Mouse (Mus musculus) MEL (cell line): ENCODE measurements around the gene Lin37. TPM values are rescaled to one million over a fixed set of nuclear protein-coding genes. Genes with fewer than 3 reads are reported as not detected.

ENCODE experiments used
- DNase-seq: peaks from one replicate; pipeline ENCODE4 v3.0.0; 2011; ENCODE audit warnings: low read depth, low spot score
- H3K27ac ChIP-seq: 2 replicates; pipeline ENCODE4 v1.5.1; 2012; ENCODE audit warnings: low read depth, mild to moderate bottlenecking, control low read depth, low read length, moderate library complexity; ENCODE audit not compliant: control insufficient read depth
- H3K27me3 ChIP-seq, 2 experiments: fragments of 150-350 bp in 1 of 2; sonication (generic) in 1 of 2; 2 replicates each; pipeline ENCODE4 v1.6.1; 2012; ENCODE audit warnings: low read length in 2 of 2, mild to moderate bottlenecking in 2 of 2, improper control_type of control experiment in 1 of 2, moderate library complexity in 1 of 2; ENCODE audit not compliant: insufficient read depth in 2 of 2, control insufficient read depth in 1 of 2
- H3K36me3 ChIP-seq, 2 experiments: 2 replicates each; pipeline ENCODE4 v1.6.1; 2012 to 2014; ENCODE audit warnings: low read length in 2 of 2, improper control_type of control experiment in 1 of 2, inconsistent platforms in 1 of 2, mild to moderate bottlenecking in 1 of 2; ENCODE audit not compliant: insufficient read depth in 2 of 2, control insufficient read depth in 1 of 2
- H3K4me1 ChIP-seq, 2 experiments: fragments of 150-350 bp in 1 of 2; sonication (generic) in 1 of 2; 2 replicates each; pipeline ENCODE4 v1.6.1; 2012; ENCODE audit warnings: low read length in 2 of 2, improper control_type of control experiment in 1 of 2, mild to moderate bottlenecking in 1 of 2; ENCODE audit not compliant: insufficient read depth in 2 of 2, control insufficient read depth in 1 of 2
- H3K4me3 ChIP-seq, 2 experiments: fragments of 150-350 bp in 1 of 2; sonication (generic) in 1 of 2; 2 replicates each; pipeline ENCODE4 v1.5.1; 2012; ENCODE audit warnings: low read depth in 2 of 2, low read length in 2 of 2, mild to moderate bottlenecking in 2 of 2, moderate library complexity in 2 of 2, control low read depth in 1 of 2, improper control_type of control experiment in 1 of 2; ENCODE audit not compliant: control insufficient read depth in 1 of 2, insufficient read depth in 1 of 2
- H3K79me2 ChIP-seq: 2 replicates; pipeline ENCODE4 v1.6.1; 2012; ENCODE audit warnings: mild to moderate bottlenecking, low read length, moderate library complexity; ENCODE audit not compliant: control insufficient read depth, poor library complexity, insufficient read depth
- H3K9ac ChIP-seq: 2 replicates; pipeline ENCODE4 v1.6.1; 2012; ENCODE audit warnings: low read depth, mild to moderate bottlenecking, control low read depth, low read length, moderate library complexity; ENCODE audit not compliant: control insufficient read depth, poor library complexity, severe bottlenecking
- H3K9me3 ChIP-seq: fragments of 150-350 bp; sonication (generic); replicated peaks from 2 replicates; pipeline ENCODE4 v1.6.1; 2012; ENCODE audit warnings: mild to moderate bottlenecking, low read length, improper control_type of control experiment, moderate library complexity; ENCODE audit not compliant: insufficient read depth
- BHLHE40 ChIP-seq: IDR thresholded peaks from 2 replicates; pipeline ENCODE4 v1.6.1; 2012; ENCODE audit warnings: low read depth, mild to moderate bottlenecking, inconsistent platforms, low read length, improper control_type of control experiment, borderline replicate concordance
- CHD2 ChIP-seq: IDR thresholded peaks from 2 replicates; pipeline ENCODE4 v1.6.1; 2011; ENCODE audit warnings: low read length, improper control_type of control experiment
- CTCF ChIP-seq, 3 experiments: IDR thresholded peaks in 2 of 3; conservative IDR thresholded peaks in 1 of 3; 2 replicates each; pipeline ENCODE4 v1.5.1; 2011 to 2012; ENCODE audit warnings: low read length in 3 of 3, low read depth in 2 of 3, mild to moderate bottlenecking in 2 of 3, improper control_type of control experiment in 1 of 3, inconsistent platforms in 1 of 3, mixed read lengths in 1 of 3, moderate library complexity in 1 of 3; ENCODE audit not compliant: control insufficient read depth in 1 of 3, insufficient read depth in 1 of 3, poor library complexity in 1 of 3, severe bottlenecking in 1 of 3
- E2F4 ChIP-seq: IDR thresholded peaks from 2 replicates; pipeline ENCODE4 v1.6.1; 2011; ENCODE audit warnings: low read depth, low read length, improper control_type of control experiment, borderline replicate concordance
- ELF1 ChIP-seq: IDR thresholded peaks from 2 replicates; pipeline ENCODE4 v1.6.1; 2014; ENCODE audit warnings: low read depth, mild to moderate bottlenecking, inconsistent platforms, low read length, improper control_type of control experiment, moderate library complexity
- ETS1 ChIP-seq: IDR thresholded peaks from 2 replicates; pipeline ENCODE4 v1.6.1; 2012; ENCODE audit warnings: low read depth, mild to moderate bottlenecking, inconsistent platforms, low read length, improper control_type of control experiment, moderate library complexity
- GABPA ChIP-seq: IDR thresholded peaks from 2 replicates; pipeline ENCODE4 v1.6.1; 2012; ENCODE audit warnings: low read depth, mild to moderate bottlenecking, inconsistent platforms, low read length, improper control_type of control experiment, moderate library complexity
- GATA1 ChIP-seq: IDR thresholded peaks from 2 replicates; pipeline ENCODE4 v1.6.1; 2011; ENCODE audit warnings: low read depth, low read length, improper control_type of control experiment
- HCFC1 ChIP-seq: IDR thresholded peaks from 2 replicates; pipeline ENCODE4 v1.6.1; 2012; ENCODE audit warnings: low read depth, mild to moderate bottlenecking, inconsistent platforms, low read length, improper control_type of control experiment, moderate library complexity
- JUND ChIP-seq: IDR thresholded peaks from 2 replicates; pipeline ENCODE4 v1.6.1; 2011; ENCODE audit warnings: low read depth, mild to moderate bottlenecking, improper control_type of control experiment, low read length
- KAT2A ChIP-seq: conservative IDR thresholded peaks from 2 replicates; pipeline ENCODE4 v1.6.1; 2012; ENCODE audit warnings: low read depth, low read length, improper control_type of control experiment, inconsistent platforms
- MAX ChIP-seq: IDR thresholded peaks from 2 replicates; pipeline ENCODE4 v1.6.1; 2011; ENCODE audit warnings: low read length, improper control_type of control experiment
- MEF2A ChIP-seq: IDR thresholded peaks from 2 replicates; pipeline ENCODE4 v1.6.1; 2014; ENCODE audit warnings: low read depth, mild to moderate bottlenecking, inconsistent platforms, low read length, improper control_type of control experiment; ENCODE audit not compliant: poor library complexity, insufficient replicate concordance, severe bottlenecking; ENCODE audit errors: extremely low read depth
- MXI1 ChIP-seq: IDR thresholded peaks from 2 replicates; pipeline ENCODE4 v1.6.1; 2011; ENCODE audit warnings: mild to moderate bottlenecking, low read depth, low read length, improper control_type of control experiment
- MYC ChIP-seq: IDR thresholded peaks from 2 replicates; pipeline ENCODE4 v1.6.1; 2011; ENCODE audit warnings: low read depth, mild to moderate bottlenecking, low read length, improper control_type of control experiment, moderate library complexity
- NELFE ChIP-seq: IDR thresholded peaks from 2 replicates; pipeline ENCODE4 v1.6.1; 2011; ENCODE audit warnings: low read depth, low read length, improper control_type of control experiment
- NRF1 ChIP-seq: IDR thresholded peaks from 2 replicates; pipeline ENCODE4 v1.6.1; 2014; ENCODE audit warnings: low read depth, mild to moderate bottlenecking, inconsistent platforms, low read length, improper control_type of control experiment, moderate library complexity; ENCODE audit not compliant: poor library complexity, insufficient read depth, severe bottlenecking
- POLR2A ChIP-seq, 2 experiments: IDR thresholded peaks; 2 replicates each; pipeline ENCODE4 v1.6.1; 2011 to 2012; ENCODE audit warnings: low read length in 2 of 2, mild to moderate bottlenecking in 2 of 2, control low read depth in 1 of 2, improper control_type of control experiment in 1 of 2, low read depth in 1 of 2, moderate library complexity in 1 of 2; ENCODE audit not compliant: control insufficient read depth in 1 of 2, insufficient read depth in 1 of 2, poor library complexity in 1 of 2
- POLR2AphosphoS5 ChIP-seq: IDR thresholded peaks from 2 replicates; pipeline ENCODE4 v1.6.1; 2012; ENCODE audit warnings: low read depth, borderline replicate concordance, mild to moderate bottlenecking, inconsistent platforms, low read length, moderate library complexity, mixed read lengths
- SIN3A ChIP-seq: IDR thresholded peaks from 2 replicates; pipeline ENCODE4 v1.6.1; 2012; ENCODE audit warnings: low read length, improper control_type of control experiment, inconsistent platforms
- TAL1 ChIP-seq: IDR thresholded peaks from 2 replicates; pipeline ENCODE4 v1.6.1; 2012; ENCODE audit warnings: mild to moderate bottlenecking, inconsistent platforms, low read length, moderate library complexity, mixed read lengths
- TCF12 ChIP-seq: IDR thresholded peaks from 2 replicates; pipeline ENCODE4 v1.6.1; 2014; ENCODE audit warnings: low read depth, mild to moderate bottlenecking, inconsistent platforms, low read length, improper control_type of control experiment, moderate library complexity
- UBTF ChIP-seq: IDR thresholded peaks from 2 replicates; pipeline ENCODE4 v1.6.1; 2012; ENCODE audit warnings: low read depth, mild to moderate bottlenecking, inconsistent platforms, low read length, improper control_type of control experiment, moderate library complexity, borderline replicate concordance; ENCODE audit not compliant: insufficient read depth
- ZKSCAN1 ChIP-seq: IDR thresholded peaks from 2 replicates; pipeline ENCODE4 v1.6.1; 2012; ENCODE audit warnings: low read depth, mild to moderate bottlenecking, inconsistent platforms, low read length, improper control_type of control experiment, moderate library complexity
- ZNF384 ChIP-seq: IDR thresholded peaks from 2 replicates; pipeline ENCODE4 v1.6.1; 2012; ENCODE audit warnings: low read depth, mild to moderate bottlenecking, inconsistent platforms, low read length, improper control_type of control experiment
- polyA plus RNA-seq, 2 experiments: library from polyadenylated mRNA; stranded (reverse) in 1 of 2; unstranded in 1 of 2; fragments of >175 nt in 1 of 2; fragments of >200 nt in 1 of 2; gene quantifications; 2 replicates each; pipeline versions ENCODE4 v1.2.1 to v1.2.4; 2012; ENCODE audit warnings: low replicate concordance in 2 of 2, low read depth in 1 of 2; ENCODE audit not compliant: insufficient read length in 2 of 2, insufficient read depth in 1 of 2, missing spikeins in 1 of 2
- total RNA-seq: library from RNA; depleted of rRNA; stranded (reverse); fragments of 300-350 nt; gene quantifications from 2 replicates; pipeline ENCODE4 v1.2.3, GENCODE M21; 2012

Lin37 gene
- total and polyA plus RNA-seq, 3 experiments: 10.9 to 49.8 TPM; not detected in 1

DNA sequence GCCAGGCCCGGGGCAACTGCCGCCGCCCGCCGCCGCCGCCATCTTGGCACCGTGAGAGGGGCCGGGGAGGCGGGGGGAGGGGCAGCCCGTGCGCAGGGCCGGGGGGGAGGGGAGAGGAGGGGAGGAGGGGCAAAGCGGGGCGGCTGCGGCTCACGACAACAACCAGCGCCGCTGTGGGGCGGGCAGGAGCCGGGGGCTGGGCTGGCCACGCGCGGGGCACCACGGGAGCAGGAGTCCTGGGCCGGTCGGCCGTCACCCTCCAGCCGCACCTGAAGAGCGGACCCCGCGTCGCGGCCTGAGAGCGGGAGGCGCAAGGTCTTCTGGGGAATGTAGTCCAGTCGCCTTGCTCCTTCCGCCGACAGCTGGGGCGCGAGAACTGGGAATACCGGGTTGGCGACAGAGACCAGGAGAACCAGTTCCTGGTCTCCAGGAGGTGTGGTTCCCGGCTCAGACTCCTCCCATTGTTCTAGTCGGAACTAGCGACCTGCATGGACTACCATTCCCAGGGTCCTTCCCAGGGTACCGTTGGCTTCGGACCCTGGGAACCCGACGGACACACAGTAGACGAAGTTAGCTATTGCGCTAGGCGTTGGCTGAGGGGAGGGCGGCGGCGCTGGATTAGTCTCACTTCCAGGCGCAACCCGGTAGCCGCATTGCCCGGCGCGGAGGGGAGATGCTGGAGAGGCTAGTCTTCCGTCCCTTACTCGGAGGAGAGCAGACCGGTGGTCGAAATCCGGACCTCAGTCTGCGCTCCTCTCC is 29.2 kb upstream of the Lin37 start, which contains the start of gene Kmt2b (continued):
- TF ChIP-seq GABPA (no peak), HCFC1 (peak; percentile 95)

DNA sequence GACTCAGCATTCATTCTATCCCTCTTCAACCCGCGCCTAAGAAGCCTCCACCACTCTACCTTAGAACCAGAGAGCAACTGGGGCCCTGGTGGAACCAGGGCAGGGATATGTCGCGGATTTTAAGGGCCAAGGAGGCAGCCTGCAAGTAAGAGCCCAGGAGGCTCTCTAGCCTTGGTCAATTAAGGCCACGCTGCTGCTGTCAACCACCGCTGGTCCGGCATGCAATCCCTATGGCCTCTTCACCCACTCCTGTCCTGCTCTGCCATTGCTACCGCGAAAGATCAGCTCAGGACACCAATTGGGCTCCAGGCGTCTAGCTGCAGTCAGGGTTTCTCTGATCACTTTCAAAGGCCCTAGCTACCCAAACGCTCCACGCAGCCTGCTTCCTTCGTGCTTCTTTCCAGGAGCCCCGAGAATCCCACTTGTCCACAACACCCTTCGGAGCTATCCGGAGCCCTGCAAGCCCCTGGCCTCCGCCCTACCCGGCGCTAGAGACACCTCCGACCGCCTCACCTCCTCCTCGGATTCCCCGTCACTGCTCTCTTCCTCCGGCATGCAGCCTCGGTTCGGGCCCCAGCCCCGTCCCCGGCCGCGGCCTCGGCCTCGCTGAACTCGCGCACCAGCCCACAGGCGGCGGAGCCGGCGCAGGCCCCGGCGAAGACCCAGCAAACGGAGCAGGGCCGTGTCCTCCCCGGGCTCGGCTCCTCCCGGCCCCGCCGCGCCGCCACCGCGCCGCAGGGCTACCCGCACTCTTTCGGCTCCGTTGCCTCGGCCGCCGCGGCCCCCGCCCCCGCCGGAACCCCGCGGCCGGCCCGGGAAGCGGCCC is 28.4 kb upstream of the Lin37 start:
- H3K79me2 ChIP-seq: peaks cover 36% of the 10 kb centered on the region
- peak overlapping the region; percentile 93 for H3K9ac ChIP-seq
- H3K27me3 ChIP-seq: no peaks in the 10 kb centered on the region
- peak overlapping the region; percentile 50 for H3K27ac ChIP-seq
- H3K4me3 ChIP-seq: peak overlapping the region; percentile 83 to 99
- DNase-seq: peak; percentile 57
- H3K9me3 ChIP-seq: no peaks in the 10 kb centered on the region
- no peak for TF ChIP-seq GABPA
- no peak for TF ChIP-seq TAL1
- no peak for TF ChIP-seq POLR2AphosphoS5
- peak; percentile 61 for TF ChIP-seq SIN3A
- TF ChIP-seq ETS1: no peak
- no peak for TF ChIP-seq TCF12
- TF ChIP-seq POLR2A (IDR thresholded peaks at IDR 0.05; ENCODE audit: control insufficient read depth in 1 of 2, insufficient read depth in 1 of 2, low read depth in 1 of 2, low read length in 2 of 2, poor library complexity in 1 of 2): peak in 1 of 2 experiments; percentile 79; a peak in 2 of 4 replicates
- peak; percentile 83; the same call in 1 of the 2 replicates for TF ChIP-seq UBTF
- TF ChIP-seq E2F4: no peak
- peaks cover 4 to 10% of the 10 kb centered on the region in 2 experiments; a peak in 2 of 4 replicates for H3K36me3 ChIP-seq
- peaks cover 4 to 25% of the 10 kb centered on the region in 2 experiments; a peak in 3 of 4 replicates for H3K4me1 ChIP-seq

- Histone ChIP-seq H3K9ac (no peak overlapping the region), H3K27ac (no peak overlapping the region), H3K4me1 (peaks cover 3 to 12% of the 10 kb centered on the region in 2 experiments; a peak in 3 of 4 replicates), H3K36me3 (peaks cover 7 to 9% of the 10 kb centered on the region in 2 experiments; a peak in 2 of 4 replicates), H3K79me2 (peaks cover 36% of the 10 kb centered on the region), H3K27me3 (no peaks in the 10 kb centered on the region), H3K9me3 (no peaks in the 10 kb centered on the region), H3K4me3 (no peak overlapping the region)
- no peak for DNase-seq
- no peak for TF ChIP-seq GATA1
- TF ChIP-seq NELFE: no peak
- no peak for TF ChIP-seq UBTF
- no peak for TF ChIP-seq POLR2AphosphoS5
- no peak for TF ChIP-seq ZNF384
- TF ChIP-seq KAT2A: no peak
- no peak for TF ChIP-seq MXI1
- TF ChIP-seq MEF2A: no peak
- no peak for TF ChIP-seq SIN3A
- no peak for TF ChIP-seq ZKSCAN1
- TF ChIP-seq ELF1: no peak
- no peak for TF ChIP-seq JUND
- TF ChIP-seq MAX: no peak
- TF ChIP-seq CHD2: no peak
- TF ChIP-seq MYC: no peak
- TF ChIP-seq NRF1: no peak
- TF ChIP-seq TCF12: no peak
- TF ChIP-seq CTCF (IDR thresholded peaks at IDR 0.05 in 2 of 3, conservative IDR thresholded peaks at IDR 0.05 in 1 of 3; ENCODE audit: control insufficient read depth in 1 of 3, insufficient read depth in 1 of 3, low read depth in 2 of 3, low read length in 3 of 3, poor library complexity in 1 of 3, severe bottlenecking in 1 of 3): no peak
- TF ChIP-seq BHLHE40: no peak
These were observed 26.9 kb upstream of the Lin37 start for GRCm38 (mm10) chr7:30586455-30587020.
